Mouse (Mus musculus): ENCODE results near the gene Tssc4.

DNA sequence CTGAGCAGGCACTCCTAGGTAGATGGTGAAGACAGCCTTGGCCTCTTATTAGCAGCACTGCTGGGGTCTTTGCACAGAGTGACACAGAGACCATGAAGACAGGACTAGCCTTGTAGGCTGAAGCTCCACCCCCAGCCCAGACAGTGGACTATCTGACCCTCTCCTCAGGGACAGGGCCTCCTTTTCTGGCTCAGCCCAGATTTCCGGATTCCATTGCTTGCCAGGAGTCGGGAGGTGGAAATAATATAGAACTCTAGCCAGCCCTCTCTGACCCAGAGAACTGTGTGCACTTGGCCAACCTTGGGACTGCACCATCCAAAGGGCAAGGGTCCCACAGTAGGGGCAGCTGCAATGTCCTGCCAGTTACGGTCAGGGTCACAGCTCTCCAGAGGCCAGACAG, 27.0 kb upstream of the Tssc4 start:
- TF ChIP-seq POLR2A (IDR thresholded peaks at IDR 0.05; ENCODE audit: low read depth, low read length) (no peak), CTCF (IDR thresholded peaks at IDR 0.05; ENCODE audit: borderline replicate concordance, insufficient read depth, low read length) (no peak)
